Mouse (Mus musculus): ENCODE measurements around the gene Epha2. TPM values are rescaled to one million over a fixed set of nuclear protein-coding genes. Genes with fewer than 3 reads are reported as not detected.
A peak's percentile ranks its signal among the peaks of the same experiment; 100 is the strongest.

Epha2 gene
- total and polyA plus RNA-seq, 3 experiments: 11.7 to 19.4 (median 18.0) TPM

GRCm38 (mm10) chr4:141329968-141330367 lies 28.9 kb downstream of the Epha2 start:
- no peak for DNase-seq

- no peak for DNase-seq
These were observed 30.4 kb downstream of the Epha2 start for GRCm38 (mm10) chr4:141331446-141331845.

- no peak for DNase-seq
These were observed 31.2 kb downstream of the Epha2 start for GRCm38 (mm10) chr4:141332258-141332657.

- no peak for DNase-seq
These were observed 33.7 kb downstream of the Epha2 start for GRCm38 (mm10) chr4:141334695-141335094.

- no peak for DNase-seq
These were observed 34.3 kb downstream of the Epha2 start for GRCm38 (mm10) chr4:141335263-141335796.

GRCm38 (mm10) chr4:141336196-141336595 lies 35.2 kb downstream of the Epha2 start:
- DNase-seq: no peak

GRCm38 (mm10) chr4:141337986-141338385 lies 36.9 kb downstream of the Epha2 start:
- no peak for DNase-seq

- no peak for DNase-seq
These were observed 37.8 kb downstream of the Epha2 start for GRCm38 (mm10) chr4:141338853-141339252.

- no peak for DNase-seq
These were observed 40.4 kb downstream of the Epha2 start for GRCm38 (mm10) chr4:141341477-141341876.

GRCm38 (mm10) chr4:141343515-141343914 lies 42.5 kb downstream of the Epha2 start:
- no peak for DNase-seq

- DNase-seq: no peak
These were observed 44.2 kb downstream of the Epha2 start for GRCm38 (mm10) chr4:141345219-141345618.

GRCm38 (mm10) chr4:141347365-141347797 lies 46.3 kb downstream of the Epha2 start:
- DNase-seq: peak; percentile 40

- no peak for DNase-seq
These were observed 47.6 kb downstream of the Epha2 start for GRCm38 (mm10) chr4:141348616-141349015.

- DNase-seq: no peak
These were observed 49.0 kb downstream of the Epha2 start for GRCm38 (mm10) chr4:141350015-141350414.

- no peak for DNase-seq
These were observed 50.9 kb downstream of the Epha2 start for GRCm38 (mm10) chr4:141351972-141352371.

GRCm38 (mm10) chr4:141352986-141353385 lies 51.9 kb downstream of the Epha2 start:
- DNase-seq: no peak

GRCm38 (mm10) chr4:141353868-141354267 lies 52.8 kb downstream of the Epha2 start:
- peak; percentile 36 for DNase-seq

GRCm38 (mm10) chr4:141357811-141358210 lies 56.8 kb downstream of the Epha2 start:
- DNase-seq: no peak

- DNase-seq: no peak
These were observed 58.2 kb downstream of the Epha2 start for GRCm38 (mm10) chr4:141359222-141359621.

- peak; percentile 42 for DNase-seq
These were observed 59.8 kb downstream of the Epha2 start for GRCm38 (mm10) chr4:141360846-141361245.

- peak; percentile 73 for DNase-seq
These were observed 62.0 kb downstream of the Epha2 start for GRCm38 (mm10) chr4:141362937-141363548.

GRCm38 (mm10) chr4:141365126-141365525 lies 64.1 kb downstream of the Epha2 start:
- peak; percentile 77 for DNase-seq

- peak; percentile 49 for DNase-seq
These were observed 64.8 kb downstream of the Epha2 start for GRCm38 (mm10) chr4:141365876-141366275.
